Mouse (Mus musculus) heart, embryonic 16.5 days (tissue): ENCODE data around the gene Lrrtm4. TPM values are rescaled to one million over a fixed set of nuclear protein-coding genes. Genes with fewer than 3 reads are reported as not detected.

Experiments used
- ATAC-seq: fragments of 200-750 bp; cut with Nextera tagmentation; replicated peaks from 2 replicates; pipeline ENCODE4 v1.8.0; 2017; ENCODE audit warnings: moderate number of reproducible peaks; ENCODE audit not compliant: insufficient read depth, low FRiP score; ENCODE audit errors: extremely low read depth
- H3K27ac ChIP-seq: fragments of 300-500 bp; sonication (generic); 2 replicates; pipeline ENCODE4 v1.5.1; 2014; ENCODE audit warnings: mild to moderate bottlenecking, low read length, control low read depth, moderate library complexity
- H3K27me3 ChIP-seq: fragments of 300-500 bp; sonication (generic); 2 replicates; pipeline ENCODE4 v1.6.1; 2014; ENCODE audit warnings: low read length, mixed read lengths; ENCODE audit not compliant: control insufficient read depth, insufficient read depth
- H3K36me3 ChIP-seq: fragments of 300-500 bp; sonication (generic); 2 replicates; pipeline ENCODE4 v1.6.1; 2014; ENCODE audit not compliant: control insufficient read depth, insufficient read depth
- H3K4me1 ChIP-seq: fragments of 300-500 bp; sonication (generic); 2 replicates; pipeline ENCODE4 v1.6.1; 2014; ENCODE audit warnings: low read length, mixed read lengths; ENCODE audit not compliant: control insufficient read depth, insufficient read depth
- H3K4me2 ChIP-seq: fragments of 300-500 bp; sonication (generic); 2 replicates; pipeline ENCODE4 v1.6.1; 2014; ENCODE audit warnings: low read depth, mild to moderate bottlenecking, control low read depth, low read length
- H3K4me3 ChIP-seq: fragments of 300-500 bp; sonication (generic); 2 replicates; pipeline ENCODE4 v1.5.1; 2014; ENCODE audit warnings: mild to moderate bottlenecking, control low read depth, low read length
- H3K9ac ChIP-seq: fragments of 300-500 bp; sonication (generic); 2 replicates; pipeline ENCODE4 v1.6.1; 2014; ENCODE audit warnings: low read length, control low read depth
- H3K9me3 ChIP-seq: fragments of 300-500 bp; sonication (generic); replicated peaks from 2 replicates; pipeline ENCODE4 v1.6.1; 2016; ENCODE audit warnings: low read length; ENCODE audit not compliant: control insufficient read depth
- WGBS: fragments of 180-500 bp; shearing (Covaris S2); extraction: QIAGEN DNeasy Blood & Tissue Kit; methylation state at CpG from one replicate; pipeline ENCODE4 v1.1.7; 2014; 5-methylcytosine and 5-hydroxymethylcytosine counted together
- polyA plus RNA-seq: library from polyadenylated mRNA; unstranded; fragments of >200 nt; fragmentation: Nextera tagmentation; extraction: Ambion mirVana; gene quantifications from 2 replicates; pipeline ENCODE4 v1.2.1, GENCODE M21; 2015

Gene Lrrtm4
- polyA plus RNA-seq, 1 experiment from 2014 or later = 0.30 TPM

- Histone ChIP-seq H3K4me3 (no peak overlapping the region), H3K27me3 (no peaks in the 10 kb centered on the region), H3K4me2 (no peak overlapping the region), H3K36me3 (no peaks in the 10 kb centered on the region), H3K4me1 (no peaks in the 10 kb centered on the region), H3K9me3 (no peaks in the 10 kb centered on the region), H3K9ac (no peak overlapping the region), H3K27ac (no peak overlapping the region)
- WGBS = 46% methylated on average over 4 of the region's 4 CpGs
- ATAC-seq = no peak
Measured at GRCm38 (mm10) chr6:80263972-80264371, 245.3 kb downstream of the Lrrtm4 start.

GRCm38 (mm10) chr6:80264584-80264983 is 245.9 kb downstream of the Lrrtm4 start:
- no peak for ATAC-seq
- Histone ChIP-seq H3K36me3 (no peaks in the 10 kb centered on the region), H3K27ac (no peak overlapping the region), H3K9me3 (no peaks in the 10 kb centered on the region), H3K9ac (no peak overlapping the region), H3K27me3 (no peaks in the 10 kb centered on the region), H3K4me1 (no peaks in the 10 kb centered on the region), H3K4me3 (no peak overlapping the region), H3K4me2 (no peak overlapping the region)

- H3K27ac ChIP-seq = no peak overlapping the region
- H3K4me1 ChIP-seq = no peaks in the 10 kb centered on the region
- H3K4me3 ChIP-seq = no peak overlapping the region
- no peak overlapping the region for H3K4me2 ChIP-seq
- no peaks in the 10 kb centered on the region for H3K27me3 ChIP-seq
- no peak for ATAC-seq
- H3K36me3 ChIP-seq = no peaks in the 10 kb centered on the region
- H3K9me3 ChIP-seq = no peaks in the 10 kb centered on the region
- no peak overlapping the region for H3K9ac ChIP-seq
- WGBS = 42% methylated on average over 3 of the region's 3 CpGs
Measured at GRCm38 (mm10) chr6:80265746-80266145, 247.1 kb downstream of the Lrrtm4 start.

- no peak overlapping the region for H3K4me3 ChIP-seq
- no peak for ATAC-seq
- no peak overlapping the region for H3K4me2 ChIP-seq
- no peak overlapping the region for H3K9ac ChIP-seq
- no peaks in the 10 kb centered on the region for H3K36me3 ChIP-seq
- no peaks in the 10 kb centered on the region for H3K4me1 ChIP-seq
- H3K9me3 ChIP-seq = no peaks in the 10 kb centered on the region
- H3K27me3 ChIP-seq = no peaks in the 10 kb centered on the region
- H3K27ac ChIP-seq = no peak overlapping the region
- 97% methylated on average over 1 of the region's 1 CpGs for WGBS
Measured at GRCm38 (mm10) chr6:80286968-80287367, 268.3 kb downstream of the Lrrtm4 start.

- Histone ChIP-seq H3K4me2 (no peak overlapping the region), H3K27me3 (no peaks in the 10 kb centered on the region)
Measured at GRCm38 (mm10) chr6:80301871-80302270, 283.2 kb downstream of the Lrrtm4 start.

GRCm38 (mm10) chr6:80303568-80303967 is 284.9 kb downstream of the Lrrtm4 start:
- Histone ChIP-seq H3K9ac (no peak overlapping the region), H3K27ac (no peak overlapping the region), H3K36me3 (no peaks in the 10 kb centered on the region), H3K9me3 (no peaks in the 10 kb centered on the region), H3K4me1 (no peaks in the 10 kb centered on the region), H3K4me2 (no peak overlapping the region), H3K27me3 (no peaks in the 10 kb centered on the region), H3K4me3 (no peak overlapping the region)
- ATAC-seq = no peak
- WGBS = 79% methylated on average over 1 of the region's 1 CpGs

More at GRCm38 (mm10) chr6:80301871-80302270, 283.2 kb downstream of the Lrrtm4 start:
- H3K4me1 ChIP-seq = no peaks in the 10 kb centered on the region
- no peak overlapping the region for H3K27ac ChIP-seq
- H3K4me3 ChIP-seq = no peak overlapping the region
- no peaks in the 10 kb centered on the region for H3K36me3 ChIP-seq
- no peak for ATAC-seq
- H3K9ac ChIP-seq = no peak overlapping the region
- no peaks in the 10 kb centered on the region for H3K9me3 ChIP-seq

- no peak overlapping the region for H3K27ac ChIP-seq
- no peak overlapping the region for H3K4me3 ChIP-seq
- no peaks in the 10 kb centered on the region for H3K27me3 ChIP-seq
- H3K9ac ChIP-seq = no peak overlapping the region
- H3K4me1 ChIP-seq = no peaks in the 10 kb centered on the region
- no peak overlapping the region for H3K4me2 ChIP-seq
- H3K36me3 ChIP-seq = no peaks in the 10 kb centered on the region
- ATAC-seq = no peak
- WGBS = 65% methylated on average over 3 of the region's 3 CpGs
- H3K9me3 ChIP-seq = no peaks in the 10 kb centered on the region
Measured at GRCm38 (mm10) chr6:80328391-80328790, 309.7 kb downstream of the Lrrtm4 start.

- H3K4me2 ChIP-seq = no peak overlapping the region
- H3K36me3 ChIP-seq = no peaks in the 10 kb centered on the region
- H3K27ac ChIP-seq = no peak overlapping the region
- 63% methylated on average over 3 of the region's 3 CpGs for WGBS
- ATAC-seq = no peak
- no peaks in the 10 kb centered on the region for H3K27me3 ChIP-seq
- no peaks in the 10 kb centered on the region for H3K9me3 ChIP-seq
- no peak overlapping the region for H3K4me3 ChIP-seq
- H3K9ac ChIP-seq = no peak overlapping the region
- H3K4me1 ChIP-seq = no peaks in the 10 kb centered on the region
Measured at GRCm38 (mm10) chr6:80331751-80332150, 313.1 kb downstream of the Lrrtm4 start.

GRCm38 (mm10) chr6:80352307-80352706 is 333.6 kb downstream of the Lrrtm4 start:
- no peak overlapping the region for H3K27ac ChIP-seq
- H3K9me3 ChIP-seq = no peaks in the 10 kb centered on the region
- H3K4me2 ChIP-seq = no peak overlapping the region
- H3K9ac ChIP-seq = no peak overlapping the region
- H3K4me1 ChIP-seq = peaks cover 2% of the 10 kb centered on the region; the same call in 1 of the 2 replicates
- H3K4me3 ChIP-seq = no peak overlapping the region
- no peaks in the 10 kb centered on the region for H3K36me3 ChIP-seq
- WGBS = 86% methylated on average over 1 of the region's 1 CpGs
- no peak for ATAC-seq
- no peaks in the 10 kb centered on the region for H3K27me3 ChIP-seq

- ATAC-seq = no peak
- no peaks in the 10 kb centered on the region for H3K27me3 ChIP-seq
- no peak overlapping the region for H3K4me3 ChIP-seq
- H3K9ac ChIP-seq = no peak overlapping the region
- H3K36me3 ChIP-seq = no peaks in the 10 kb centered on the region
- peaks cover 5% of the 10 kb centered on the region for H3K4me1 ChIP-seq
- H3K9me3 ChIP-seq = no peaks in the 10 kb centered on the region
- H3K27ac ChIP-seq = no peak overlapping the region
- no peak overlapping the region for H3K4me2 ChIP-seq
- 18% methylated on average over 1 of the region's 1 CpGs for WGBS
Measured at GRCm38 (mm10) chr6:80357092-80357491, 338.4 kb downstream of the Lrrtm4 start.
